Mouse (Mus musculus) brain, adult 2 months (tissue): ENCODE measurements around the gene Cks2.
A peak's percentile ranks its signal among the peaks of the same experiment; 100 is the strongest.
"Not testable (repeated sequence)": the region's sequence is repeated elsewhere in the genome, so short reads cannot be mapped to it uniquely, and the experiment has no call there.

Source experiments
- DNase-seq: peaks from one replicate; pipeline ENCODE4 v3.0.0; 2011; ENCODE audit warnings: low read depth, low spot score

Cks2 gene

DNA sequence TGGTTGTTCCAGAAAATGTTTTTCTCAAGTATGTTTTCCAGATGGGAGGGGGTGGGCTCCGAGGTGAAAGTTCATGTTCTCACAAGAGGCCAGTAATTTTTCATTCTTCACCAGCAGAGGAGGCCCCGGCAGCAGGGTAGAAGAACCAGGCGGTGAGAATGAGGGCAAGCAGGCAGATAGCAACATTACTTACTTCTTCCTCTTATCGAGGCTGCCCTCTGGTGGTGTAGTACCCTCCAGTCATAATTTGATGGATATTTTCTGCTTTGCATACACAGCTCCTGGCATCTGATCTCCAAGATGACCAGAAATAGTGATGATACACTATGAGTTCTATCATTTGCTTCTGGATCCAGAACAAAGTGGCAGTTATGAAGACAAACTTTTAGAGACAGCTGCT is 6.1 kb upstream of the Cks2 start:
- DNase-seq = no peak

- DNase-seq = no peak
These were observed 3.6 kb upstream of the Cks2 start for GRCm38 (mm10) chr13:51641424-51641823.

GRCm38 (mm10) chr13:51642171-51642778 is 2.8 kb upstream of the Cks2 start:
- no peak for DNase-seq

DNA sequence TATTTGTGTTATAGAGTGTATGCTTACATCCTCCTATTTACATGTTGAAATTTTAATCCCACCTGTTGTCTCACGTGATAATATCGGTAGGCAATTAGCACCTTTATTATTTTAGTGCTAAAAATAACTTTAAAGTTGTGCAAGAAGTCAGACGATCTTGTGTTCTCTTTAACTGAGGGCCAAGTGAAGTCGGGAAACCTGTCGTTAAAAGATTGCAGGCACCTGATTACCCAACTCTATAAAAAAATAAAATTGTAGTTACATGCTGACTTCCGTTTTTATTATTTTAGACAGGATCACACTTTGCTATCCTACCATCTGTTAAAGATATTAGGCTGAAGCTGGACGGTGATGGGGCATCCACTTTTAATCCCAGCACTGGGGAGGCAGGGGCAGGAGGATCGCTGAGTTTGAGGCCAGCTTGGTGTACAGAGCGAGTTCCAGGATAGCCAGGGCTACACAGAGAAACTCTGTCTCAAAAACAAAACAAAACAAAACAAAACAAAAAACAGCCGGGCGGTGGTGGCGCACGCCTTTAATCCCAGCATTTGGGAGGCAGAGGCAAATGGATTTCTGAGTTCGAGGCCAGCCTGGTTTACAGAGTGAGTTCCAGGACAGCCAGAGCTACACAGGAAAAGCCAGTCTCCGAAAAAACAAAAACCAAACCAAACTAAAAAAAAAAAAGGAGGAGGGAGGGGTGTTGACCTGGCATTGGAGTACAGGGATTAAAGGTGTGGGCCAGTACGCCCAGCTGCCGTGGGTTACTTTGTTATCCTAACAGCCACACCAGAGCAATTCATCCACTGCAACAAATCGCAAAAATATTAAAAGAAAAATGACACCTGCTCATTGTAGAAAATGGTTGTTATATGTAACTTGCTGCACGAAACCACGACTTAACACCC is 856 bp upstream of the Cks2 start:
- DNase-seq = no peak

GRCm38 (mm10) chr13:51645872-51646271 is 840 bp downstream of the Cks2 start:
- no peak for DNase-seq

- no peak for DNase-seq
These were observed 1.5 kb downstream of the Cks2 start for GRCm38 (mm10) chr13:51646362-51647027.

GRCm38 (mm10) chr13:51647770-51648169 is 2.7 kb downstream of the Cks2 start:
- DNase-seq = no peak

- no peak for DNase-seq
These were observed 3.2 kb downstream of the Cks2 start for GRCm38 (mm10) chr13:51648237-51648636.

DNA sequence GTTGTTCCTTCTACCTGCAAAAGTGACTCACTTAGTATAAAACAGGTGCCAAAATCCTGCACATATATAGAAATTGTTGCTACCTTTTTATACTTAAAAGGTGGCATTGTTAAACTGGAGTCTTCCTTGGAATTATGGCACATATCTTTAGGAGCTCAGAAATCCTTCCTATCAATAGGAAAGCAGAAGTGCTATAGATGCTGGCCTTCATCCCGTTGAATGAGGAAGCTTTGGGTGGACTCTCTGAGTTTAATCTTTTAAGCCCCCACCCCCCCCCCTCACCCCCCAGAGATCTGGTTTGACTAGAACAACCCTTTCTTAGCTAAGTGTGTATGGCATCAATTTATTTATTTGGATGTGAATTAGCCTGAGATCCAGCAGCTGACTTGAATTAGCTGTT is 4.7 kb downstream of the Cks2 start:
- no peak for DNase-seq

GRCm38 (mm10) chr13:51651408-51652064 is 6.5 kb downstream of the Cks2 start, which contains the start of gene Secisbp2:
Secisbp2 (plus strand) TSS chr13:51651697.
- DNase-seq = peak; percentile 98

DNA sequence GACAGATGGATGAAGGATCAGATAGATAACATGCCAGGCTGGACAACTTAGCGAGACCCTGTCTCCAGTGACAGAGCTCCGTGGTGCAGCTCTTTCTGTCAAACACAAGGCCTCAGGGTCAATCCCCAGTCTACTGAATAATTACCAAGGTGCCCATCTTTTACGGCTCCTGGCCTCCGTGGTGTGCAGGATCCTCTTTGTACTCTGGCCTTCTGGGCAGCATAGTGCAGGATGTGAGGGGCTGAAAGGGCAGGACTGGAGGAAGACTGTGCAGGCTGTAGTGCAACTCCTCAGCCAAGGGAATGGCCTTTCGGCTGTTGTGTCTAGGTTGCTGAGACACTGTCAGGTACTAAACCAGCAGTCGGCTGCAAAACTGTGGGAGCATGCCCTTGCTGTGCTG is 8.1 kb downstream of the Cks2 start:
- no peak for DNase-seq

- no peak for DNase-seq
These were observed 8.9 kb downstream of the Cks2 start for GRCm38 (mm10) chr13:51653961-51654360.

DNA sequence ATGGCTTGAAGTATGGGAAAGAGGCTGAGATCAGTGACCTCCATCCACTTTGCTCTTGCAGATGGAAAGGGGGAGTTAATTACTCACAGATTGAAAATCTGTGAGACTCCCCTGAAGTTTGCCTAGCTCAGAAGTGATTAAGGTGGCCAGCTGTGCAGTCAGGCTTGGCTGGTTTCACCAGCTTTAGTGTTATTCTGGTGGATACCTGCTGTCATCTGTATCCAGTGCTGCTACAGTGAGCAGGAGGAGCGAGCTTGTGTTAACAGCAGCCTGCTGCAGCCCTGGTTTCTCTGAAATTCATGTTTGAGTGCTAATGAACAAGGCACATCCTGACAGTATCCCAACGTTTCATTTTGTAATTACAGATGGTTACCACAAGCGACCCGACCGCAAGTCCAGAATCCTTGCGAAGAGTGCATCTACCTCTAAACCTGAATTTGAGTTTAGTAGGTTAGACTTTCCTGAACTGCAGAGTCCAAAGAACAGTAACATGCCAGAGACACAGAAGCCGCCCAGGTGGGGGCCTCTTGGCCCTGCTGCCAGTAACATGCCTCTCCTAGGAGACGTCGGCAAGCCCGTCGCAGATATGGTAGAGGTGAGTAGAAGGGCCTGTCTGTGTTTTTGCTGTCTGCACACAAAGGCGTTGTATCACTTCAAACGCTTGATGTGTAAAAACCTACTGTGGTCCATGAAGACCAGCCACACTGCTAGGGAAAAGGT is 11.6 kb downstream of the Cks2 start:
- no peak for DNase-seq

DNA sequence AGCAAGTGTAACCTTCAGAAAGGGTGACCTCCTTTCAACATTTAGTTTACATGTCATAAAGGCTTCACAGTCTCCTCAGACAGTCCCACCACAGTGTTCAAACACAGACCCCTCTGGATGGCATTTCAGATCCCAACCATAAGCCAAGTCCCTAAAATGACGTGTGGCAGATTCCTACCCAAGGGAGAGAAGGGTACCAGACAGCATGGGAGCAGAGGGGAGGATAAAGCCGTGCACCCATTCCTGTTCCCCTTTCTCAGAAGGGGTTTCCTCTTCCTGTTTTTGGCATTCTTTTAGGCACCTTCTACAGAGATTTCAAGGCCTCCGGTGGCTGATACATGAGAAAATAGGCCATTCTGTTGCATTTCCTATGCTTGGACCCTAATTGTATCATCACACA is 13.1 kb downstream of the Cks2 start:
- DNase-seq = no peak

DNA sequence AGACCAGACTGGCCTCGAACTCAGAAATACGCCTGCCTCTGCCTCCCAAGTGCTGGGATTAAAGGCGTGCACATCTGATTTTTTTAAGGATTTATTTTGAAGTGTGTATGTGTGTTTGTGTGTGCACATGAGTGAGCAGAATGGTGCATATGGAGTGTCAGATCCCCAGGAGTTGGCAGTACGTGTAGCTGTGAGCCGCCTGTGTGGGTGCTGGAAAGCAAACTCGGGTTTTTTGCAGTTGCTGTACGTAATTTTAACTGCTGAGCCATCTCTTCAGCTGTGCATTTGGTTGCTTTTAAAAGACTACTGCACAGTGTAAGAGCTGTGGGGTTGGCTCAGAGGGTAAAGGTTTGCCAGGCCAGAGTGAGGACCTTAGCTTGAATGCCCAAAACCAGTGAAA is 14.5 kb downstream of the Cks2 start:
- DNase-seq = peak; percentile 53

- no peak for DNase-seq
These were observed 18.5 kb downstream of the Cks2 start for GRCm38 (mm10) chr13:51663561-51663960.

GRCm38 (mm10) chr13:51668195-51668594 is 23.2 kb downstream of the Cks2 start:
- DNase-seq = not testable (repeated sequence)

- DNase-seq = no peak
These were observed 31.6 kb downstream of the Cks2 start for GRCm38 (mm10) chr13:51676641-51677040.

DNA sequence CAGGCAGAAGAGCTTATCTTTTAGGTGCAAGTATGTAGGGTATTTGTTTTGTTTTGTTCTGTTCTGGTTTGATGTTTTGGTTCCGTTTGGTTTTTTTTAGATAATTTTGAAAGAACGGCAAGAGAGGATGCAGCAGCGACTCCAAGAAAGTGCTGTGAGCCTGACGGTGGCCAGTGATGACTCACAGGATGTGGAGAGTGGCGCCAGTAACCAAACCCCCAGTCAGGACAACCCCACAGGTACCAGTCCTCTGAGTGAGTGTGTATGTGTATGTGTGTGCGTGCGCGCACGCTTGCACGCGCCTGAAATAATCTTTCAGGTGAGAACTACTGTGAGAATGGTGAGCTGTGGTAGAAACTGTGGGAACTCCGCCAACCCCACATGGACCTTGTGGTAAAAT is 32.0 kb downstream of the Cks2 start:
- DNase-seq = no peak

DNA sequence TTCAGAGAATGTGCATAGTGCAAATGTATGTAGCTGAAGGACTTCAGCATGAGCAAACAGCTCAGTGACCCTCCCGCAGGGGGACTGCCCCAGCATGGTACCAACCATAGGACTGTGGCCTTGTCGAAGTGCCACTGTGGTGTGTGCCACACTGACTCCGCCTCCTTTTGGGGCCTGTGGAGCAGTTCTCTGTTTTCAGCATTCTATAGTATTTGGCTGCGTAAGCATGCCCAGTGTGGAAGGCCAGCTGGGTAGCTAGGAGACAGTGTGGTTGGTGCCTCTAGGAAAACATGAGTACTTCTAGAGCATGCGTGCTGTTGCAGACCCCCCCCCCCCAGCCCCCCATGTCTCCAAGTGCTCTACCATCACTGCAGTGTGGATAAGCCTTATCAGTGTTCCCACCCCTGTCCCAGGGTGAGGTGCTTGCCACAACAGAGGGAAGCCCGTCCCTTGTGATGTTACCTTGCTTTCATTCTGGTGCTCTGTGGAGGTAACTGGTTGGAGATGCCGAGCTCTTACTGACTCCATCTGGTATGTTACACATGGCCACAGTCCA is 32.7 kb downstream of the Cks2 start:
- no peak for DNase-seq

DNA sequence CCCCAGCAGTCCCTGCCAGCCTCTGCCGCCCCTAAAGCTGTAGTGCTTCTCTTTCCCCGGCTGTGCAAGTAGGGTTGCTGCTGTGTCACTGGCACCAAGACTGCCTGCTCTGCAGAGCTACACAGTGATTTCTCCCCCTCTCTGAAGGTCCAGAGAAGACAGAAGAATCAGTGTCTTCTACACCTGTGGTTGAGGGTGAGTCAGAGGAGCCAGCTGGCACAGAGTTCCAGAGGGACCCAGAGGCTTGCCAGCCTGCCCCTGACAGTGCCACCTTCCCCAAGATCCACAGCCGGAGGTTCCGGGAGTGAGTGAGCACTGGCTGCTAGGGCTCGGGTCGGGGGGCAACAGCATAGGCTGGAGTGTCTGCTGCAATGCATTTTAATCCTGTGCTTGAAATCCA is 33.7 kb downstream of the Cks2 start:
- DNase-seq = peak; percentile 63
